Mouse (Mus musculus) testis, postnatal 10 days (tissue): Measurements from ENCODE around the gene Ehd1.
"Not testable (repeated sequence)": the region's sequence is repeated elsewhere in the genome, so short reads cannot be mapped to it uniquely, and the experiment has no call there.

Source experiments
- DNase-seq: peaks from one replicate; pipeline ENCODE4 v3.0.0; 2021; ENCODE audit warnings: low spot score

Ehd1 gene

DNA sequence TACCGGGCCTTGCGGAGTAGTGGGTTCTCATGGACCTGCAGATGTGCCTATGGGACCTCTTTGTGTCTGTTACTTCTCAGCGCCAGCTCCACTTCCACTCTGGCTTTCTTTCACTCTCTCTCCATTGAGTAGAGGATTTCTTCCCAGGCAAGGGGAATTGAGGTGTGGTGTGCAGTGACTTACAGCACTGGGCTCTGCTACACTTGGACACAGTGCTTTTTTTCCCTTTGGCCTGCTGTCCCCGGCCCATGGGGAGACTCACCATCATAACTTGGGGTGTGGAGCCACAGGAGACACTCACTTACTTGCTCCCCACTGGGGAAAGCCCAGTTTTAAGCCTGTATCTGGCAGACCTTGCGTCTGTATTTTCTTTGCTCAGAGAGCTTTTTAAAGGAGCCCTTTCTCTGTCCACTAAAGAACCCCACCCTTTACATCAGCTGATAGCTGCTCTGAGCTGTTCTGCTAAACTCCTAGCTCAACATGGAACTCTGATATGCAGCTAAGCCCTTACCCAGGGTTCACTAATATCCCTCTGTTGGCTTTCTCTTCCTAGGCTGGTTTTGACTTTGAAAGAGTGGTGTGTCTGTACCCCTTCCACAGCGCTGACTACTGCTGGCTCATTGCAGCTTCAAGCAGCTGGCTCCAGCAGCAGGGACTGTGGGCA lies 3.1 kb downstream of the Ehd1 start:
- DNase-seq: no peak

DNA sequence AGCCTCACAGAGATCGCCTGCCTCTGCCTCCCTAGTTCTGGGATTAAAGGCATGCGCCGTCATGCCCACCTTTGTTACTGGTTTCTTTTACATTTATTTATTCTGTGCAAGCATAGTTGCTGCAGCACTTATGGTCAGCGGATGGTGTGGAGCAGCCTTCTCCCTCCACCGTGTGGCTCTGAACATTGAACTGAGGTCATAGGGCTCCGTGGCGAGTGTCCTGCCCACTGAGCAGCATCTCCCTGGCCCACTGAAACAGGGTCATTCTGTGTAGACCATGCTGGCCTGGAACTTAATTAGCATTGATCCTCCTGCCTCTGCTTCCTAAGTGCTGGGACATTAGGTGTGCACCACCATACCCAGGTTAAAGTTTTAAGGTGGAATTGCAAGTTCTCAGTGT lies 4.0 kb downstream of the Ehd1 start:
- no peak for DNase-seq

DNA sequence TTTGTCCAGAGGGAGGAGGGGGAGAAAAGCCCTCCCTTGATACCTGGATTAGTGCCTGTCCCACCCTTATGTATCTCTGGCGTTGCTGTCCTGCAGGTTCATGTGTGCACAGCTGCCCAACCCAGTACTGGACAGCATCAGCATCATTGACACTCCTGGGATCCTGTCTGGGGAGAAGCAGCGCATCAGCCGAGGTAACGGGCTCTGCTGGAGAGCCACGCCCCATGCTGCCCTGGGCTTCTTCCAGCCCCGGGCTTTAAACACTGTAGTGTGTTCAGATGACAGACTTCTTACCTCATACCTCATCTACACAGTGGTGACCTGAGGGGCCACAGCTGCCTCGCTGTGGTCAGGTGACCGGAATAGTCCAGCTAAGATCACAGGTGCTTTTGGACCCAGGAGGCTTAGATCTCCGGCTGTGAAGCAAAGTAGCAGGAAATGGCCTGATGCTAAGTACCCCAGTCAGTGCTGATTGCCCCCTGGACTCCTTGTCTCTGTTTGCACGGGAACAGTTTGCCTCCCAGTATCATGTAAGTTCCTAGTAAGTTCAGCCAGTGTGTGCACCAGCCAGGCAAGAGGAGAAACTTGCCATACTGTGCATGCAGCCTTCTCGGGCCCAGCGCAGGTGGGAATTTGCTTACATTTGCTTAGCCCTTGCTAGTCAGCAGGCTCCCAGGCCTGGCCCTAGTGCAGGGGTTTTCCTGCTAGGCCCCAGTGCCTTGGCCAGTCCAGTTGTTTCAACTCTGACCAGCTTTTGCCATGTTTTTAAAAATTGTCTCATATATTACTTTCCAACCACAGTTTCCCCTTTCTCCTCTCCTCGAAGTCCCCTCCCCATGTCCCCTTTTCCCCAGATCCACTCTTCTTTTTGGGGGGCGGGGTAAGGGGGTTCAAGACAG lies 4.8 kb downstream of the Ehd1 start:
- DNase-seq: no peak

DNA sequence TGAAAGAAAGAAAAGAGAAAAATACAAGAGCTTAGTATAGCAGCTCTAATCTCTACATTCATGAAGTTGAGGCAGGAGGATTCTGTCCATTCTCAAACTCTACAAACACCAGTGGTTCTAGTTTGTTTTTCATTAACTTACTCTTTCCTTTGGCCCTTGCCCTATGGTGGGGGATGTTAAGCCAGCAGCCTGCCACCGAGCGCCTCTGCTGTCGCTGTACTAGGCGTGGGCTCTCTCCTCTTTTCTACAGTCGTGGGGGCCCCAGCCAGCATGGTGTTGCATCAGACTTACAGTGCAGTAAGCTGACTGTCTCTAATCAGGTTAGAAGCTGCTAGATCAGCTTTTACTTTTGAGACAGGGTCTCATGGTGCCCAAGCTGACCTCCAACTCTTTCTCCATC lies 6.5 kb downstream of the Ehd1 start:
- no peak for DNase-seq

DNA sequence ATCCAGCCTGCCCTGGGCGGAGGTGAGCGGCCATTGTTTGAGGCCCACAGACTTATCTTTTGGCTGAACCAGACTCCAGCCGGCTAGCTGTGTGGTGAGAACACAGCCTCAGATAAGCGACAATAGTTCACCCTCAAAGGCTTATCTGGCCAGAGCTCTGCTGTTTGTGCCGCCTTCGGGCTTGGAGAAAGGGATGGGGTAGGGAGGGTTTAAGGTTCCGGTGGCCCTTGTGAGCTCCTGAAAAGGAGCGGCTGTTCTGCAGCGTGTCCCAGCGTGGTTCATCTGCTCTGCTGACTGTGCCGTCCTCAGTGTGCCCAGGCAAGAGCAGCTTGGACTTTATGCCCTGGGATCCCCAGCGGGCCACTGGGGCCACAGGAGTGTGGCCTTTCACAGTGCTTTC lies 8.0 kb downstream of the Ehd1 start:
- no peak for DNase-seq

DNA sequence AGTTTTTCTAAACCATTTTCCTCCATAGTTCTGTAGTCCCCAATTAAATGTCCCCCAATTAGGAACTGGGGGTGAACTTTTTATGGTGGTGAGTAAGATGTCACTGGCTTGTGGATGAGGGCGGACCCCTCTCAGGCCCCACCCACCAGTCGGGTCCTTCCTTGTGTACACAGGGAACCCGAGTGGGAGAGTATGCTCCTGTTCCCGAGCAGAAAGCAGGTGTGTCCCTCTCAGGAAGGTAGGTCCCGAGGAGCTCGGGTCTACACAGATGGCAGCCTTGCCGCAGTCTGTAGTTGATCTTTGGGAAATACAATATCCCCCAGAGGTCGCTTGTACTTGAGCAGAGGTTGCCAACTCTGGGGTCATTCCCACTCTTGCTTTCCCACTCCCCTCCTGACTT lies 8.7 kb downstream of the Ehd1 start:
- no peak for DNase-seq

DNA sequence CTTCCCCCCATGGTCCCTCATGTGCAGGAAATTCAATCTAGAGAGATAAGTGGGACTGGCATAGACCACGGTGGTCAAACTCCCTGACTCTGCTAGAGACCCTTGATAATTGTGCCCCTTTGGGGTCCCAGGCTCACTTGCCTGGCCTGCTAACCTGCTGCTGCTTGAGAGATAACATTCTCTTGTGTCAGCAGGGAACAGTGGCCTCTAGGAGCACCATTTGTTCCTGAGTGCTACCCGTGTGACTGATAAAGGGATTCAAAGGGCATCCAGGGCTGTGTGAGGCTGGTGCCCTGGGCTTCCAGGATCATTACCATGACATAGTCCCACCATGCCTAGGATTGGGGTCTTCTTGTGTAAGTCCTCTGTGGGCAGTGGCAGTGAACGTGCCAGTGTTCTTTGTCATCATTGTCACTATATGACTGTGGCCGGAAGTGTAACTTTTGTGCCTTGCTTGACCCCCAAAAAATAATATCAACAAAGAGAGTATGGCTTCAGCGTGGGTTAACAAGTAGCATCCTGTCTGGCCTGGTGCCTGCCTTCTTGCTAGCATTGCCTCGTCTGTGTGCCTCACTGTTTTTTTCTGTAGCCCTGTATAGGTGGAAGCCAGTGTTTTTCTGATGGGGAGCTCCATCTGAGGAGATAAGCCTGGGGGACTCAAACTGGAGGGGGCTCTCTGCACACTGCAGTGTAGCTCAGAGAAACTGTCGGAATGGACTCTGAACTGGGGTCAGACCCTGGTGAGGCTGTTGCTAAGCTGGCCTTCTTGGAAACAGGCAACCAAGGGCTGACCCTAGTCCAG lies 9.3 kb downstream of the Ehd1 start:
- DNase-seq: no peak

DNA sequence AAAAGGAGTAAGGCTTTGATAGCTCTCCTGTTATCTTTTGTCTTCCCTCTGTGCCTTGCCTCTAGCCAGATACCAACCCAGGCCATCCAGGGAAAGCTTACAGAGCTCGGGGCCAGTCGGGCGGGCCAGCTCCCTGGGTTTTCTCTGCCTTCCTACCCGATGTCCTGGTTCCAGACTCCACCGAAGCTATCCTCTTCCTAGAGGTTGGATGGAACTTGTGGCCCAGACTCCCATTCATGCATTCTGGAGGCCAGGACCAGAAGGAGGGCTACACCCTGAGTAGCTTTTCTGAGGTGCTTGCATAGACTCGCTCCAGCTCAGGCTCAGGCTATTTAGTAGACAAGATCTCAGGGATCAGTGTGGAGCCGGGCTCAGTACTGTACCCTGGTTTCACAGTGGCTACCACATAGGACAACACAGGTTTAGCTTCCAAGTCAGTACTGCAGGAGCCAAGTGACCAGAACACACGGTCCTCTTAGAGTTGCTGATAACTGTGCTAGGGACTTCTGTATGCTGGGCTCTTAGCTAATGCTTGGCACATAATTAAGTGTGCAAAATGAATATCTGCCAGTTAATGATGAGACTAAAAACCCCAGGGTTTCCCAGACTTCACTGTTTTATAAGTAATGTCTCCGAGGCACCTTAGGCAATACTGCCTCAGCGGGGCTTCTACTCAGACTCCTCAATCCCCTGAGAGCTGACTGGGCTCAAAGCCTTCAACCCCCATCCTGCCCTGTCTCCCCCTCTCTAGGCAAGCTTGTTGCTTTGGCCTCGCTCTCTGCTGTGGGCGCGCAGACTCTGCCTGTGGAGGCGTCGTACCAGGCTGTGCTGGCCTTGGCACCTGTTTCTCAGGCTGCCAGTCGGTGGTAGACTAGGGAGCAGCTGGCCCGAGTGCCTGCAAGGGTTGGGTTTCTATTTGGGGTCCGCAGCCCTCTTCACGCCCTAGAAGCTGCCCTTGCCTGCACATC lies 10.2 kb downstream of the Ehd1 start:
- no peak for DNase-seq

DNA sequence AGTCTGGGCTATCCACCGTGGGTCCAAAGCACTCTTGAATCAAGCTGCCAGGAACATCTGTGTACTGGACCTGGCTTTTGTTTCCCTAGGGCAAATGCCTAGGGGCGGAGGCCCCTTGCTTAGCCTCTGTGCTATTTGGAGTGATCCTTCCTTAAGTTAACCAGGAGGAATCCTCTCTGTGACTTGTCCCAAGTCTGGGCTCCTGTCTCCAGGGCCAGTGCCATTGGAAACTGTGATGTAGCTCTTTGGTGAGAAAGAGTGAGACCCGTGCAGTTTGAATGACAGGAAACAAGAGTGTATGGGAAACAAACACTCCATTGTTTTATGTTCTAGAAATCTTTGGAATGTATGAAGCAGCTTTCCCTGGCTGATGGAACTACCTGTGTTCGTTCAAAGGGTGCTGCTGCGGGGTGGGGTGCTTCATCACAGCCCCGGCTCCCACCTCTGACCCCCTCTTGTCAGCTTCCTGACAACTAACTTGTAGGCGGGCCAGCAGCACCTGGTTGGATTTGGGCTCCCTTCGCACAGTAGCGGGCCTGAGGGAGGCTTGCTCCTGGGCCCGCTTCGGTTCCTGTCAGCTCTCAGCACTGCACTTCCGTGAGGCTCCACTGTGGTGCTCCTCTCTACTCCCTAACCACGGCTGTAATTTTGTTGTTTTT lies 11.8 kb downstream of the Ehd1 start:
- no peak for DNase-seq

DNA sequence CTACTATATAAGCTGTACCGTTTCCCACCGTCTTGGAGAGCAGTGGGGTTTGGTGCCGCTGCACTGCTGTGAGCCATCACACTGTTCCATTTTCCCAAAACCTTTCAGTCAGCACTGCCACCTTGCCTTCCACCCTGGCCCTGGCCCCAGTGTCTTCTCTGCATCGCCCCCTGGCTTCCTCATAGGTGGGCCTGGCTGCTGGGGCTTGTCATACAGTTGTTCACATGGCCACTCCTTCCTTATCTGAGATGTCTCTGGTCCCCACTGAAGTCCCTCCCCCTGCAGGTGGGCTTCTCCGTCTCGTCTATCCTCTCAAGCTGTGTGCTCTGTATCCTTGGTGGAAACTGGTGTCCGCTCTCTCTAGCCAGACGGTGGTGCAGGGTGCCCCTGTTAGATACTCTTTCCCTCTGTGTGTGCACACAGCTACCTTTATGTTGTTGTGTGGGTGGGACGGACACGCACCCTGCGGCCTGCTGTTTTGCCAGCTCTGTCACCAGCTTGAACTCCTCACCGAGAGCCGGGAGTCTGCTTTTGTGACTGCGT lies 13.2 kb downstream of the Ehd1 start:
- DNase-seq: no peak

DNA sequence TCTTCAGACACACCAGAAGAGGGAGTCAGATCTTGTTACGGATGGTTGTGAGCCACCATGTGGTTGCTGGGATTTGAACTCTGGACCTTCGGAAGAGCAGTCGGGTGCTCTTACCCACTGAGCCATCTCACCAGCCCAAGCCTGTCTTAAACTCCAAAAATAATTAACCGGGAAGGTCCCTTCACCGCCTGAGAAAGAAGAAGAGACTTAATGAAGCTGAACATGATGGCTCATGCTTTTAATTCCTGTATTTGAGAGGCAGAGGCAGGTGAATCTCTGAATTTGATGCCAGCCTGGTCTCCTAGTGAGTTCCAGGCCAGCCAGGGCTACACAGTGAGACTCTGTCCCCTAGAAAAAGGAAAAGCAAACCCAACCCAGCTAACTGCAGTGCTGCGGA lies 14.2 kb downstream of the Ehd1 start:
- DNase-seq: not testable (repeated sequence)

DNA sequence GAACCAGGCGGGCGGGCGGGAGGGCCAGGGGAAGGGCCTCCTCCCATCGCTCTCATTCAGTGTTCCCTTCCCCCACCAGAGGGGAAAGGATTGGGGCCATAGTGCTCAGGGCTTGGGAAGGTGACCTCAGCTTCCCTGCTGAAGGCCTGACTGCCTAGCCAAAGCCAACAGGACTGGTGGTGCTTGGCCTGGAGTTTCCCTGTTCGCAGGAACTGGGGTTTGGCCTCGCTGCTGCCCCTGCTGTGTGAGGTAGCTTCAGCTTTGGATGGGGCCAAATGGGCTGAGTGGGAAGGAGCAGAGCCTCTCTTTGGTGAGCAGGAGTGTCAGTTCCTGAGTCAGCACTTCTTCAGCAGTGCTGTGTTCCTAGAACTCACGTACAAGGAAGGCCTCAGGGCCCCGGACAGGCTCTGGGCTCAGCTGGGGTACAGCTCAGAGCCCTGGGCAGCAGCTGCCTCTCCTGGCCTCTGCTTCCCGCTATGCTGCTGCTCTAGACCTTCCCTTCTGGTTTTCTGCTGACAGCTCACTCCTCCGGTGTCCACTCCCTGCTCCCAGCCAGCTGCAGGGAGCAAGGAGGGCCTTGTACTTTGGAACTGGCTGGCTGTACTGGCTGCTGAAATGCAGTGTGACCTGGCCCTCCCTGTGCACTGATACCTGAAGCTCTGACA lies 14.7 kb downstream of the Ehd1 start:
- DNase-seq: no peak

DNA sequence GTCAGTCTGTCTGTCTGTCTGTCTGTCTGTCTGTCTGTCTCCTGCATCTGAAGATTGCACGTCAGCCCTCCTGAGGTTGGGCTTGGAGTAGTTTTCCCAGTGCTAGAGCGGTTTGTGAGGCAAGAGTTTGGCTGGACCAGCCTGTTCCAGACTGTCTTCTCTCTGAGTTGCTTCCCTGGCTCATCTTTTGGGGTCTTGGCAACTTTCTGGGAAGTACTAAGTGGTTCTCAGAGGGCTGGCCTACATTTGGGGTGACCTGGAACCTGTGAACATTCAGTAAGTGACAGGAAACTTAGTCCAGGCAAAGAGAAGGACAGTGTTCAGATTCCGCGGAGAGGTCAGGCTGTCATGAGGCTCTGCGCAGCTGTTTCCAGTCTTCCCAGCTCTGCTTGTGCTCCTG lies 15.7 kb downstream of the Ehd1 start:
- DNase-seq: no peak

DNA sequence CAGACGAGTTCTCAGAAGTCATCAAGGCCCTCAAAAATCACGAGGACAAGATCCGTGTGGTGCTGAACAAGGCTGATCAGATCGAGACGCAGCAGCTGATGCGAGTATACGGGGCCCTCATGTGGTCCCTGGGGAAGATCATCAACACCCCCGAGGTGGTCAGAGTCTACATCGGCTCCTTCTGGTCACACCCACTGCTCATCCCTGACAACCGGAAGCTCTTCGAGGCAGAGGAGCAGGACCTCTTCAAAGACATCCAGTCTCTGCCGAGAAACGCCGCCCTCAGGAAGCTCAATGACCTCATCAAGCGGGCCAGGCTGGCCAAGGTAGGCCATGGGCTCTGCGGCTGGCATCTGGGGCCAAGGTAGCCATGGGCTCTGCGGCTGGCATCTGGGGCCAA lies 17.8 kb downstream of the Ehd1 start:
- no peak for DNase-seq

DNA sequence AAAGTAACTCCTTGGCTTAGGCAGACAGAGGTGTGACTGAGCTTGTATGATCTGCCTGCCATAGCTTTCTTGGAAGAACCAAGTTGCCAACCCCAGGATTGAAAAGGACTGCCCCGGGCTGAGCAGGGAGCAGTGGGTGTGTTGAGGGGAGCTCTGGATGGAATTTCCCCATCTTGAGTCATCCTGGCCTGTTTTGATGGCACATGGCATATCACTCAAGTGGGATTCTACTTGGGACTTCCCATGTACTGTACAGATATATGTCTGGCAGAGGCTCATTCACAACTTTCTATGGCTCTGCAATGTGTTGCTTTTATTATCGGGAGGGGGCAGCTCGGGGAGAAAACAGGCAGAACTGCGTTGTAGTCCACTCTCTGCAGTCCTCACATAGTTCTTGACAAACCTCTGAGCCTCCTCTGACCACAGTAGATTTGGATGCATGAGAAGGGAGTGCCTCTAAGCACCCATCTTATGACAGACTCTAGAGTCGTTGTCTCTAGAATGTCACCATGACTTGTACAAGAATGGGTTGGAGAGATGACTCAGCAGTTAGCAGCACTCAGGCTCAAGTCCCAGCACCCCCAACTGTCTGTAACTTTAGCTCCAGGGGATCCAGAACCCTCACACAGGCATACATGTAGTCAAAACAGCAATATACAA lies 20.2 kb downstream of the Ehd1 start:
- DNase-seq: no peak

DNA sequence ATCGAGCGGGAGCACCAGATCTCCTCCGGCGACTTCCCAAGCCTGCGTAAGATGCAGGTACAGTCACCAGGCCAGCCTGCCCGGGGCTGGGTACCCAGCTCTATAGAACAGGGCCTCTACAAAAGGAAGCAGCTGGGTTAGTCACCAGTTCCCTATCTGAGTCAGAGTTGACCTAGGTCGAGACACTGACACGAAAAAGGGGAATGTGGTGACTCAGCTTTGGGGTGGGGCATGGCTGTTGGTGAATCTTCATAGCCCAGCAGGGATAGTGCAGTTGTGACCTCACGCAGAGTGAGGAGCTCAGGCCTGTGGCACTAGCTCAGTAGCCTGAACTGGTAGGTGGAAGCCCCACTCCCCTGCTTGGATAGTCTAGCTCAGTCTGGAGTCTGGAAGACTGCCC lies 21.1 kb downstream of the Ehd1 start:
- DNase-seq: no peak

DNA sequence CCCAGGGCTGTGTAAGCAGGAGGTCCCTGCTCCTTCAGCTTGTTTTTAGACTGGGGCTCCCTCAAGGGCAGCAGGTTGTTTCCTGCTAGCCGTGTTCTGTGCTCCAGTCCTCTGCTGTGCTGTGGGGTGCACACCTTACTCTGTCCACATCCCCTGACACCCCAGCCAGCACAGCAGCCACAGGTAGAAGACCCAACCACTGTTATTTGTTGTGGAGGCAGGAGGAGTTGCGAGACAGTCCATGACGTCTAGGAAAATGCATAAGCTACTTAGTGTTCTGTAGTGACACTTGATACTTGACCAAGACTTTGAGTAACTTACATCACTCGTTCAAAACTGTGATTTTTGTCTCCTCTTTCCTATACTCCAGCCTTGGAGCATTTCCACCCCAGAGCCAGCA lies 22.5 kb downstream of the Ehd1 start:
- DNase-seq: no peak

DNA sequence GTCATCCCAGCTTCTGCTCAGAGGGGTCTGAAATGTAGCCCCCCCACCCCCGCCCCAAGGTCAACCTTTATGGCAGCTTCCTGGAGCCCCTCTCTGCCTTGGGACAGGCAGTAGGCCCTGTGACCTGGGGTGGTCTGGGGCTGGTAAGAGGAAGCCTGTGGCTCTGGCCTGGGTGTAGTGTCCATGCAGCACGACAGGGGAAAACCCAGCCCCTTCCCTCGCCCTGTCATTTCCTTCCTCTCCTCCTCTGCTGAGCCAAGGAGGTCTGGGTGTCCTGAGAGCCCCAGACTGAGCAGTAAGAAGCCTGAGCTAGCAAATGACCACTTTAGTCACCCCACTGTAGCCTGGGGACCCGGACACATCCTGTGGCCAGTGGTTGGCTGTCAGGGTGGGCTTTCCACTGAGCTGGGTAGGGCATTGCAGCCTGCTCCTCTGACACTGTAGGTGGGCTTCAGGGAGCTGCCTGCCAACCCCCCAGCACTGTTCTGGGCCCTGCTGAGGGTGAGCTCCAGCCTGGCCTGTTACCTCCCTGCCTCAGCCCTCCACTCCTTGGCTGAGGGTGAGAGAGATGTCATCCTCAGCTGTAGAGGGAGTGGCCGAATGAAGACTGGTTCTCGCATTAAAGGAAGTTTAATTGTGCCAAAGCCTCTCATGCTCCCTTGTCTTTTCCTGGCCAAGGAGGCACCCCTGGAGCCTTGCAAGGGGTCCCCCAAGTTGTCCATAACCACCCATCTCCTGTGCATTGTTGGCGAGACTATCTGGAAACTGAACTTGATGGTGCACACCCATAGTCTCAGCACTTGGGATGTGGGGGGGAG lies 23.1 kb downstream of the Ehd1 start:
- DNase-seq: no peak

DNA sequence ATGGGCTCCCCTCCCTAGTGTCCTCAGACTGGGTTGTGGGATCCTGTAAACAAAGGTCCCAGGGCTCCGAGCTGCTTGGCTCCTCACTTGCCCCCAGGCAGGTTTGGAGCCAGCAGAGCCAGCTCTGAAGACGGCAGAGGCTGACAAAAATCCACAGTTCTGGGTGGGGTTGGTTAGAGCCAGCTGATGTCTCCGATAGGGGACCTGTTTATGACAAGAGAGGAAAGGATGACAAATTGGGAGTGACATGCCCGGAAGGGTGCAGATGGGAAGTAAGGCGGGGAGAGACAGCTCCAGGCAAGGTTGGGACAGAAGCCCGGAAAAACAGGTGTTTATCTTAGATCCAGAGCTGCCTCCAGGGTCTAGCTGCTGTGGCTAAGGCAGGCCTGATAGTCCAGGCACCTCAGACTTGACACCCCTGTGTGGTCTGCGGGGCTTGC lies 23.9 kb downstream of the Ehd1 start:
- DNase-seq: no peak
